Mouse (Mus musculus) ES-E14 (cell line): ENCODE measurements around the gene Tmem135. TPM values are rescaled to one million over a fixed set of nuclear protein-coding genes. Genes with fewer than 3 reads are reported as not detected.

Experiments
- DNase-seq: peaks from one replicate; pipeline ENCODE4 v3.0.0-alpha.2; 2013; ENCODE audit warnings: low read depth, low spot score
- H3K27ac ChIP-seq: 2 replicates; pipeline ENCODE4 v1.5.1; 2012; ENCODE audit warnings: low read depth, mild to moderate bottlenecking, low read length, moderate library complexity, mixed read lengths; ENCODE audit not compliant: poor library complexity, insufficient read depth, severe bottlenecking
- H3K36me3 ChIP-seq: 2 replicates; pipeline ENCODE4 v1.6.1; 2012; ENCODE audit warnings: mild to moderate bottlenecking, low read length, moderate library complexity, mixed read lengths; ENCODE audit not compliant: control insufficient read depth, poor library complexity, insufficient read depth, severe bottlenecking
- H3K4me1 ChIP-seq, 2 experiments: fragments of 150-350 bp in 1 of 2; sonication (generic) in 1 of 2; 2 replicates each; pipeline ENCODE4 v1.6.1; 2012; ENCODE audit warnings: low read length in 2 of 2, mild to moderate bottlenecking in 1 of 2, mixed read lengths in 1 of 2; ENCODE audit not compliant: control insufficient read depth in 2 of 2, insufficient read depth in 2 of 2, poor library complexity in 1 of 2
- H3K4me3 ChIP-seq, 2 experiments: fragments of 150-350 bp in 1 of 2; sonication (generic) in 1 of 2; 2 replicates each; pipeline ENCODE4 v1.5.1; 2012; ENCODE audit warnings: low read length in 2 of 2, low read depth in 1 of 2, mild to moderate bottlenecking in 1 of 2, mixed read lengths in 1 of 2; ENCODE audit not compliant: insufficient read depth in 1 of 2, poor library complexity in 1 of 2, severe bottlenecking in 1 of 2
- H3K9ac ChIP-seq: 2 replicates; pipeline ENCODE4 v1.6.1; 2012; ENCODE audit warnings: low read depth, mild to moderate bottlenecking, low read length, mixed read lengths; ENCODE audit not compliant: poor library complexity, insufficient read depth, severe bottlenecking
- H3K9me3 ChIP-seq: fragments of 150-350 bp; sonication (generic); 2 replicates; pipeline ENCODE4 v1.6.1; 2012; ENCODE audit warnings: low read depth, mild to moderate bottlenecking, low read length; ENCODE audit not compliant: control insufficient read depth, insufficient read depth
- CHD2 ChIP-seq: IDR thresholded peaks from 2 replicates; pipeline ENCODE4 v1.6.1; 2014; ENCODE audit warnings: mild to moderate bottlenecking, low read depth, low read length, inconsistent platforms
- HCFC1 ChIP-seq: IDR thresholded peaks from 2 replicates; pipeline ENCODE4 v1.6.1; 2012; ENCODE audit warnings: low read length, inconsistent platforms, borderline replicate concordance; ENCODE audit not compliant: insufficient read depth
- MAFK ChIP-seq: IDR thresholded peaks from 2 replicates; pipeline ENCODE4 v1.6.1; 2014; ENCODE audit warnings: mild to moderate bottlenecking, low read depth, low read length, inconsistent platforms; ENCODE audit not compliant: insufficient read depth
- ZC3H11A ChIP-seq: IDR thresholded peaks from 2 replicates; pipeline ENCODE4 v1.6.1; 2012; ENCODE audit warnings: low read depth, mild to moderate bottlenecking, inconsistent platforms, low read length, borderline replicate concordance
- ZNF384 ChIP-seq: IDR thresholded peaks from 2 replicates; pipeline ENCODE4 v1.6.1; 2012; ENCODE audit warnings: low read depth, low read length, inconsistent platforms
- in situ Hi-C, 2 experiments: fragments of 600-800 bp; cut with MboI; formaldehyde crosslinking; loops; one replicate each; pipeline ENCODE4 v1.15.1; 2025; ENCODE audit warnings: low sequenced_read_pairs in 2 of 2, inconsistent platforms in 1 of 2; ENCODE audit not compliant: unreplicated experiment in 2 of 2
- total RNA-seq: library from RNA; depleted of rRNA; stranded (reverse); fragments of 300-350 nt; gene quantifications from 2 replicates; pipeline ENCODE4 v1.2.3, GENCODE M21; 2012

The Tmem135 gene
- total RNA-seq, 1 experiment = 19.0 TPM

DNA sequence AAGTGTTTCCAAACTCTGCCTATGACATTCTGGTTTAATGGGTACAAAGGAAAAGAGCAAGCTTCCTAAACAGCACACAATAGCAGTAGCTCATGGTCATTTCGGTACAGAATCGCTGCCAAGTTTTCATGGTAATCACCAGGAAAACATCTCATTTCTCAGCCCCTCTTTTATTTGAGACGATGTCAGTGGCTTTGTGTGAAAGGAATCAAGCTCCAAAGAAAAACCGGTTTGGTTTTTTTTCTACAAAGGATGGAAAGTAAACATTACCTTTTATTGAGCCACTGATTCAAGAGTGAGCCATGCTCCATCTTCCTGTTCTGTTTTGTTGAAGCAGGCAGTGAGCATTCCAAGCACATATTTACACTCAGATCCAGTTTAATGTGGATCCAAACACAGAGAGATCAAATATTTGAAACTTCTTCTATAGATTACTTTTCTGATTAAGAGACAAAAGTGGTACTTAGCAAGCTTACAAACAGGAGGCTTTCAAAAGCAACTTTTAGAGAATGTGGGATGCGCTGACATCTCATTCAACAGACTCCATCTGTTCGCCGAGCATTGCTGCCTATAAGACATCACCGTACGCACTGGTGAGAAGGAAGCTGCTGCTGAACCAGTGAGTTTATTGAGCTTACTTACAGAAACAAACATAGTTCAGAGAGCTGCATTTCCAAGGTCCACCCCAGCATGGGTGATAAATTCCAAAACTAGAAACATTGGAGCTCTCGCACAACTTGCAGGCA lies 38.7 kb downstream of the Tmem135 start:
- H3K36me3 ChIP-seq = no peaks in the 10 kb centered on the region
- in situ Hi-C loops = no loop called here
- no peak for DNase-seq
- H3K4me1 ChIP-seq = 0 out of 4 replicates have a peak, but pooled peaks cover 0 to 2% of the 10 kb centered on the region in 2 experiments
- TF ChIP-seq CHD2 (no peak), HCFC1 (no peak), MAFK (no peak), ZNF384 (no peak), ZC3H11A (no peak)
- H3K4me3 ChIP-seq = no peak overlapping the region
- no peak overlapping the region for H3K9ac ChIP-seq
- H3K9me3 ChIP-seq = no peaks in the 10 kb centered on the region
- H3K27ac ChIP-seq = no peak overlapping the region

- in situ Hi-C loops = no loop called here
- no peak for DNase-seq
- Histone ChIP-seq H3K27ac (no peak overlapping the region), H3K9ac (no peak overlapping the region), H3K4me3 (no peak overlapping the region), H3K36me3 (no peaks in the 10 kb centered on the region), H3K4me1 (0 out of 4 replicates have a peak, but pooled peaks cover 0 to 2% of the 10 kb centered on the region in 2 experiments), H3K9me3 (no peaks in the 10 kb centered on the region)
- TF ChIP-seq ZNF384 = no peak
- TF ChIP-seq HCFC1 = no peak
- no peak for TF ChIP-seq CHD2
- TF ChIP-seq ZC3H11A = no peak
- no peak for TF ChIP-seq MAFK
Observed at GRCm38 (mm10) chr7:89363975-89364374, 40.0 kb downstream of the Tmem135 start.

GRCm38 (mm10) chr7:89356307-89356706 lies 47.7 kb downstream of the Tmem135 start:
- in situ Hi-C loops = no loop called here
- H3K36me3 ChIP-seq = no peaks in the 10 kb centered on the region
- H3K4me1 ChIP-seq = no peaks in the 10 kb centered on the region
- TF ChIP-seq HCFC1 (no peak), MAFK (no peak), CHD2 (no peak)
- DNase-seq = no peak
- H3K27ac ChIP-seq = no peak overlapping the region
- no peak overlapping the region for H3K4me3 ChIP-seq
- H3K9ac ChIP-seq = no peak overlapping the region
- no peaks in the 10 kb centered on the region for H3K9me3 ChIP-seq

- no peak for TF ChIP-seq ZNF384
- TF ChIP-seq MAFK = no peak
- no peak for TF ChIP-seq ZC3H11A
- TF ChIP-seq HCFC1 = no peak
- no peak for TF ChIP-seq CHD2
- no peaks in the 10 kb centered on the region for H3K9me3 ChIP-seq
- no peak overlapping the region for H3K27ac ChIP-seq
- H3K9ac ChIP-seq = no peak overlapping the region
- H3K4me3 ChIP-seq = no peak overlapping the region
- no peak for DNase-seq
- in situ Hi-C loops = no loop called here
- no peaks in the 10 kb centered on the region for H3K4me1 ChIP-seq
- H3K36me3 ChIP-seq = no peaks in the 10 kb centered on the region
Observed at GRCm38 (mm10) chr7:89355519-89356255, 48.3 kb downstream of the Tmem135 start.
